Mouse (Mus musculus) erythroblast, adult 5-6 weeks (primary cell): ENCODE results near the gene Tcam1. TPM values are rescaled to one million over a fixed set of nuclear protein-coding genes. Genes with fewer than 3 reads are reported as not detected.

ENCODE experiments used
- ATAC-seq: replicated peaks from 2 replicates; pipeline ENCODE4 v1.8.0; 2016; ENCODE audit warnings: moderate number of reproducible peaks, mild to moderate bottlenecking, moderate TSS enrichment, inconsistent platforms; ENCODE audit not compliant: poor library complexity, low FRiP score, severe bottlenecking
- total RNA-seq, 2 experiments: library from RNA; stranded (forward) in 1 of 2; stranded (reverse) in 1 of 2; fragments of 150-400 nt in 1 of 2; fragments of 200-764, 138-1000 nt in 1 of 2; gene quantifications; 2 replicates each; pipeline versions ENCODE4 v1.2.3 to v1.2.4; 2015 to 2017; ENCODE audit warnings: low replicate concordance in 2 of 2

Gene Tcam1
- total RNA-seq, 2 experiments from 2014 or later, result not detected

DNA sequence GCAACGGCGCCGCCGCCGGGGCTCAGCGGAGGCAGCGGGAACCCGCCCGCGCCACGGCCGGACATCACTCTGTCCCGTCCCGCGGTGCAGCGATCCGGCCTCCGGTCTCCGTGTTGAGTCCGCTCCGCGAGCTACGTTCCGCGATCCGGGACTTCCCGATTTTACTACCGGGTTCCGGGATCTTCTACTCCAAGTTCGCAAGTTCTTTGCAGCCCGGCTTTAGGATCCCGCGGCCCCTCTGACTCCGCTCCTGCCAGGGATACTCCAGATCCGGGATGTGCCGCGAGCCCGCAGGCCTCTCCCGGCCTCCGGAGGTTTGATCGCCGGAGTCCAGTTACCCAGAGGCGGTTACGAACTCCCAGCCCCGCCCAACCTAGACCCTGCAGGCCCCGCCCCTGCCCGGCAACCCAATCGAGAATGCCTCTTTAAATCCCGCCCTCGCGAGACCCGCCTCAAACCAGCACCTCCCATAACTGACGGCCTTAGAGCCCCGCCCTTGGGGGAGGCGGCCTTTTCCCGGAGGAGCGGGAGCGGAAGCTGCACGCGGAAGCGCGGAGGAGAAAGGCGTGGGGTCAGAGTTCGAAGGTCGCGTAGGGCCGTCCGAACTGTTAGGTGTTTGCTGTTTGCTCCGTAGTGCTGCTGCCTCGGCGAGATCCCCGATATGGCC lies 3.7 kb upstream of the Tcam1 start, which contains the start of gene Smarcd2:
TSS of gene Smarcd2 (minus strand) at position 329 of the 667 bp plus-strand sequence.
- ATAC-seq, result peak; percentile 88

DNA sequence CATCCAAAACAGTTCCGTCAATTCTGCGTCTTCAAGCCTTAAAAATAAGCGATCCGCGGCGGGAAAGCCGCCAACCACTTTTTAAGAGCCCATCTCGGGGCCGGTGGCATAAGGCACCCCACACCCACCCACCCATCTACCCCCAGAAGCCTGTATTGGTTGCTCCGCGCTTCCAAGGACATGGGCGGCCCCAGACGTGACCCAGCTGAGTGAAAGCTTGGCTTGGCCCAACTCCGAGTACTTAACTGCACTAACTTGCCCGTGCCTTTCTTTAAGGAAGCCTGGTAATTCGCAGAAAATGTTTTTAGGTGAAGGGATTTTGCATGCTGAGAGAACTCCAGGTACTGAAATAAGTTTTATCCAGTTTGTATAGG lies 3.2 kb upstream of the Tcam1 start:
- ATAC-seq, result no peak

DNA sequence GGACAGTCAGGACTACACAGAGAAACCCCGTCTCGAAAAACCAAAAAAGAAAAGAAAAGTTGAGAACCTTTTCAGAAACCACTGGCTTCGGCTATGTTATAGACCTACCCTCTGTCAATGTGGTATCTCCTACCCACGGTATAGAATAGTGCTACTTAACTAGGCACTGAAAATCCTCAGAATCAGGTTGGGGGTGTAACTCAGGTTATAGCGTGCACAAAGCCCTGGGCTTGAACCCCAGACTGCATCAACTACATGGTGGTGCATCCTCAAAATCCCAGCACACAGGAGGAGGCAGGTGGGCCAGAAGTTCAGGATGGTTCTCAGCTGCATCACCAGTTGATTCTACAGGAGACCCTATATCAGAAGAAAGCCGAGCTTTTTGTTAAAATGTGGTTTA lies 2.7 kb upstream of the Tcam1 start:
- ATAC-seq, result no peak

GRCm38 (mm10) chr11:106274374-106274773 lies 2.1 kb upstream of the Tcam1 start:
- ATAC-seq, result no peak

- no peak for ATAC-seq
These were observed 1.5 kb upstream of the Tcam1 start for GRCm38 (mm10) chr11:106274971-106275411.

DNA sequence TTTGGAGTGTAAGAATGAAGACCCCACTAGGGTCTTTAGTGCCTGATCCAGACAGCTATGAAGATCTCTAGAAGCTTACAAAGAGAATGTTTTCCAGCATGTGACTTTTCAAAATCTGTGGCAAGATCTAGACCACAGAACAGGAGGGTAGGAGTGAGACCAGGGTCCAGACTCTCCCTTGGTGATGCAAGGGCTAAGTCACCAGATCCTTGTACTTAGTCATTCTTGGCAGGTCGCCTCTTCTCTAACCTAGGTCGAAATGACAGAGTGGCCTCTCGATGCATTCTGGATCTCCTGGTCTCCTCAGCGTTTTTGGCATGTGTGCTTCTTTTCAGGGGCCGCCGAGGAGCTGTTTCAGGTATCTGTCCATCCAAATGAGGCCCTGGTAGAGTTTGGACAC lies 6.0 kb downstream of the Tcam1 start:
- no peak for ATAC-seq

- no peak for ATAC-seq
These were observed 6.9 kb downstream of the Tcam1 start for GRCm38 (mm10) chr11:106283371-106283770.

- no peak for ATAC-seq
These were observed 7.7 kb downstream of the Tcam1 start for GRCm38 (mm10) chr11:106284126-106284525.

- ATAC-seq, result no peak
These were observed 9.7 kb downstream of the Tcam1 start for GRCm38 (mm10) chr11:106286206-106286605.

GRCm38 (mm10) chr11:106286987-106287386 lies 10.5 kb downstream of the Tcam1 start:
- ATAC-seq, result no peak

DNA sequence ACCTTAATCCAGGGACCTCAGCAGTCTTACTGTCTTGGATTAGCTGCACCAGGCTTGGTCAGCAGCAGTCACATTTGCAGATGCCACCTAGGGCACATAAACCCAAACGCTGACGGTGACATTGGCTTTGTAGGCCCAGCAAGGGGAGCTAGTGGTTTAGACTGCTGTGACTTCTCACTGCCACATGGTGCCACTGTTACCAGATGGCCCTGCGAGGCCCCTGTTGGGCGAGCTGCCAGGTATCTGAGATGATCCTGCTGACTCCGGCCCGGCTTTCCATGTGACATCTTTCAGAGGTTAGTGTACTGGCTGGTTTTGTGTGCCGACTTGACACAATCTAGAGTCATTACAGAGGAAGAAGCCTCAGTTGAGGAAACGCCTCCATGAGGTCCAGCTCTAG lies 12.9 kb downstream of the Tcam1 start:
- no peak for ATAC-seq

DNA sequence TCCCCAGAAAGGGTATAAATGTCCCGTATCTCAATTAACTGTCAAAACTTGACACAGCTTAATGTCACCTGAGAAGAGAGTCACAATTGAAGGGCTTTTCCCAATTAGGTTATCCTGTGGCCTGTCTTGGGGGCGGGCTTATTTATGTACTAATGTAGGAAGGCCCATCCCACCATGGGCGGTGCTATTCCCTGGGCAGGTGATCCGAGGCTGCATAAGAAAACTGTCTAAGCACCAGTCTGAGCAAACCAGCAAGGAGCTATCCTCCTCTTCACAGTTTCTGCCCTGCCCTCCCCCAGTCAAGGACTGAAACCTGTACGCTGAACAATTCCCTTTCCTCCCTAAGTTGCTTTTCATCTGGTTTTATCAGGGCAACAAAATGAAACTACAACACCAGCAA lies 13.9 kb downstream of the Tcam1 start:
- no peak for ATAC-seq

DNA sequence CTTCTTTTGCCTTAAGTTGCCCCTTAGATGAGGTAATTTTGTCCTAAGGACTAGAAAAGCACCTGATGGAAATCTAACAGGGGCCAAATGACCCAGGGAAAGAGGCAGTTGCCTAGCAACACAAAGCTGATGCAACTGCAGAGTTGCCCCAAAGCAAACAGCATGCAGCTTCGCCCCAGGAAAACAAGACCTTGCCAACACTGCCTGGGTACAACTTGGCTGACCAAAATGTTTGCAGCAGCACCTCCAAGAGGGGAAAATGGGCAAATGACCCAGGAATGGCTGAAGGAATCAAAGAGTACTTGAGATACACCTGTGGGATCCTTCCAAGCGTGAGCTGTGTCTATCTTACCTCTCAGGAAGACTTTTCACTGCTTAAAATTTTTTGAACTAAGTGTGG lies 15.4 kb downstream of the Tcam1 start:
- no peak for ATAC-seq

DNA sequence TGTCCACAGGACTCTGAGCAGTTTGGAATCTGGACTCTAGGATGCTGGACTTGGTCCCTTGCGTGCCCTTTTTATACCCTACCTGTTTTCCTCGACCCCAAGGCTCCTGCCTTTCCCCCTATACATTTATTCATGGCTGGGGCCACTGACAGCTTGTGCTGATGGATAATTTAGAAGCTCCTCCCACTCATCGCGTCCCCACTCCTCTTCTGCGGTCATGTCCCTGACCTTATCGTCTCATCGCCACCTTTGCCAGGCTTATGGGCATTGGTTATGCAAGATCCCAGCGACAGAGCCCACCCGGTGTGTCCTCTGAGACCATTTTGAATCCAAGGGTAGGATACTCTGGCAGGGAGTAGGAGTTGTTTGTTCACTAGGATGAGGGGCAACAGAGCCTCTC lies 25.3 kb downstream of the Tcam1 start, which contains the start of gene Gh:
TSS of gene Gh (minus strand) at position 101 of the 400 bp plus-strand sequence.
- ATAC-seq, result no peak

DNA sequence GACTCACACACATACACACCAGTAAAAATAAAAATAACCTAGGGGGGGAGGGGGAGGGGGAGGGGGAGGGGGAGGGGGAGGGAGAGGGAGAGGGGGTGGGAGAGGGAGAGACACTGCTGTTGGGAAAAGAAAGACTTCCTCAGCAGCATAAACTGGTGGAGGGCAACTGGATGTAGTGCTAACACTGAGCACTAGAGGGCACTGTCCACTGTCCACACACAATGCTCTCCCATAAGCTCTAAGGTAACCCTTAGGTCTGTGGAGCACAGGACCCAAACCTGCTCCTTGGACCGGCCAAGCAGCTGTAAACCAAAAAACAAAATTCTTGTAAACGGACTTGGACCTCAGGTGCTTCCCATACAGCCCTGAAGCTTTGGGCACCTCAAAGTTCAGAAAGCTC lies 26.2 kb downstream of the Tcam1 start:
- peak; percentile 82 for ATAC-seq

- ATAC-seq, result no peak
These were observed 29.0 kb downstream of the Tcam1 start for GRCm38 (mm10) chr11:106305348-106306064.

DNA sequence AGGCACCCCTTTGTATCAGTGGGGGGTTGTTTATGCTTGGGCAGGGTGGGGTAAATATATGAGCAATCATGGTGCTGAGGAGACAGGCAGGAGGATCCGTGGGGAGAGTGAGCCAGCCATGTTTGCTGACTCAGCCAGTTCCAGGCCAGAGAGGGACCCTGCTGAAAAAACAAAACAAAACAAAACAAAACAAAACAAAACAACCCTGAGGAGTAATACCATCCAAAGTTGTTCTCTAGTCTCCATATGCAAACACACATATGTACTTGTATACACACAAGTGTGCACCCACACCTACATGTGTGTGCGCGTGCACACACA lies 29.6 kb downstream of the Tcam1 start:
- ATAC-seq, result no peak

- ATAC-seq, result no peak
These were observed 30.3 kb downstream of the Tcam1 start for GRCm38 (mm10) chr11:106306758-106307157.

GRCm38 (mm10) chr11:106307432-106307831 lies 31.0 kb downstream of the Tcam1 start:
- no peak for ATAC-seq

- ATAC-seq, result no peak
These were observed 31.7 kb downstream of the Tcam1 start for GRCm38 (mm10) chr11:106308162-106308561.

- ATAC-seq, result no peak
These were observed 33.7 kb downstream of the Tcam1 start for GRCm38 (mm10) chr11:106310123-106310522.

GRCm38 (mm10) chr11:106313533-106313932 lies 37.1 kb downstream of the Tcam1 start:
- ATAC-seq, result no peak
